Mouse (Mus musculus): ENCODE results near the gene Myo16. TPM values are rescaled to one million over a fixed set of nuclear protein-coding genes. Genes with fewer than 3 reads are reported as not detected.

Myo16 gene
- polyA plus RNA-seq, 1 experiment from 2014 or later, result 0.70 TPM

GRCm38 (mm10) chr8:10411511-10411910 lies 257.8 kb downstream of the Myo16 start:
- no peak overlapping the region for H3K27ac ChIP-seq (ENCODE audit: low read depth)
- H3K9me3 ChIP-seq (ENCODE audit: low read depth, low read length), result no peaks in the 10 kb centered on the region
- no peak for TF ChIP-seq CTCF (IDR thresholded peaks at IDR 0.05; ENCODE audit: low read depth)
- H3K4me1 ChIP-seq (ENCODE audit: insufficient read depth), result no peaks in the 10 kb centered on the region
- no peaks in the 10 kb centered on the region for H3K36me3 ChIP-seq (ENCODE audit: insufficient read depth)
- H3K4me2 ChIP-seq, result no peak overlapping the region
- DNase-seq (no peak), ATAC-seq (ENCODE audit: insufficient read depth) (no peak)
- no peak overlapping the region for H3K4me3 ChIP-seq (ENCODE audit: low read depth, low read length)
- H3K27me3 ChIP-seq (ENCODE audit: insufficient read depth, low read length), result no peaks in the 10 kb centered on the region
- H3K9ac ChIP-seq, result no peak overlapping the region
- WGBS, result 70% methylated on average over 4 of the region's 4 CpGs

- H3K4me2 ChIP-seq, result no peak overlapping the region
- H3K27me3 ChIP-seq (ENCODE audit: insufficient read depth, low read length), result no peaks in the 10 kb centered on the region
- no peak overlapping the region for H3K27ac ChIP-seq (ENCODE audit: low read depth)
- H3K9ac ChIP-seq, result no peak overlapping the region
- no peaks in the 10 kb centered on the region for H3K36me3 ChIP-seq (ENCODE audit: insufficient read depth)
- H3K4me1 ChIP-seq (ENCODE audit: insufficient read depth), result no peaks in the 10 kb centered on the region
- ATAC-seq (ENCODE audit: insufficient read depth), result no peak
- DNase-seq, result no peak
- no peak for TF ChIP-seq CTCF (IDR thresholded peaks at IDR 0.05; ENCODE audit: low read depth)
- H3K4me3 ChIP-seq (ENCODE audit: low read depth, low read length), result no peak overlapping the region
- 84% methylated on average over 8 of the region's 8 CpGs for WGBS
- H3K9me3 ChIP-seq (ENCODE audit: low read depth, low read length), result no peaks in the 10 kb centered on the region
Observed at GRCm38 (mm10) chr8:10413881-10414280, 260.2 kb downstream of the Myo16 start.

GRCm38 (mm10) chr8:10414684-10415212 lies 261.0 kb downstream of the Myo16 start:
- H3K9ac ChIP-seq, result no peak overlapping the region
- H3K9me3 ChIP-seq (ENCODE audit: low read depth, low read length), result no peaks in the 10 kb centered on the region
- 20% methylated on average over 6 of the region's 6 CpGs for WGBS
- DNase-seq (peak; percentile 90), ATAC-seq (ENCODE audit: insufficient read depth) (peak; percentile 62; the same call in 1 of the 2 replicates)
- H3K27ac ChIP-seq (ENCODE audit: low read depth), result no peak overlapping the region
- no peaks in the 10 kb centered on the region for H3K27me3 ChIP-seq (ENCODE audit: insufficient read depth, low read length)
- H3K4me3 ChIP-seq (ENCODE audit: low read depth, low read length), result no peak overlapping the region
- H3K4me2 ChIP-seq, result 0 out of 2 replicates have a peak overlapping the region, but pooled peaks have one; percentile 12
- H3K36me3 ChIP-seq (ENCODE audit: insufficient read depth), result no peaks in the 10 kb centered on the region
- peak; percentile 92 for TF ChIP-seq CTCF (IDR thresholded peaks at IDR 0.05; ENCODE audit: low read depth)
- no peaks in the 10 kb centered on the region for H3K4me1 ChIP-seq (ENCODE audit: insufficient read depth)

- Histone ChIP-seq H3K27me3 (ENCODE audit: insufficient read depth, low read length) (no peaks in the 10 kb centered on the region), H3K9me3 (ENCODE audit: low read depth, low read length) (no peaks in the 10 kb centered on the region), H3K4me1 (ENCODE audit: insufficient read depth) (no peaks in the 10 kb centered on the region), H3K4me3 (ENCODE audit: low read depth, low read length) (no peak overlapping the region), H3K4me2 (0 out of 2 replicates have a peak overlapping the region, but pooled peaks have one; percentile 12), H3K36me3 (ENCODE audit: insufficient read depth) (no peaks in the 10 kb centered on the region), H3K27ac (ENCODE audit: low read depth) (no peak overlapping the region), H3K9ac (no peak overlapping the region)
- DNase-seq (no peak), ATAC-seq (ENCODE audit: insufficient read depth) (no peak)
- WGBS, result 27% methylated on average over 7 of the region's 7 CpGs
- TF ChIP-seq CTCF (IDR thresholded peaks at IDR 0.05; ENCODE audit: low read depth), result no peak
Observed at GRCm38 (mm10) chr8:10415288-10415687, 261.6 kb downstream of the Myo16 start.

GRCm38 (mm10) chr8:10415885-10416284 lies 262.2 kb downstream of the Myo16 start:
- 73% methylated on average over 9 of the region's 9 CpGs for WGBS
- DNase-seq, result no peak
- no peak overlapping the region for H3K4me3 ChIP-seq (ENCODE audit: low read depth, low read length)

GRCm38 (mm10) chr8:10416806-10417205 lies 263.1 kb downstream of the Myo16 start:
- Histone ChIP-seq H3K9ac (no peak overlapping the region), H3K4me2 (no peak overlapping the region), H3K27ac (ENCODE audit: low read depth) (no peak overlapping the region), H3K36me3 (ENCODE audit: insufficient read depth) (no peaks in the 10 kb centered on the region), H3K27me3 (ENCODE audit: insufficient read depth, low read length) (no peaks in the 10 kb centered on the region), H3K4me1 (ENCODE audit: insufficient read depth) (no peaks in the 10 kb centered on the region), H3K4me3 (ENCODE audit: low read depth, low read length) (no peak overlapping the region), H3K9me3 (ENCODE audit: low read depth, low read length) (no peaks in the 10 kb centered on the region)
- DNase-seq (no peak), ATAC-seq (ENCODE audit: insufficient read depth) (no peak)
- TF ChIP-seq CTCF (IDR thresholded peaks at IDR 0.05; ENCODE audit: low read depth), result no peak
- 70% methylated on average over 12 of the region's 12 CpGs for WGBS

More at GRCm38 (mm10) chr8:10415885-10416284, 262.2 kb downstream of the Myo16 start:
- Histone ChIP-seq H3K27me3 (ENCODE audit: insufficient read depth, low read length) (no peaks in the 10 kb centered on the region), H3K4me1 (ENCODE audit: insufficient read depth) (no peaks in the 10 kb centered on the region), H3K27ac (ENCODE audit: low read depth) (no peak overlapping the region), H3K36me3 (ENCODE audit: insufficient read depth) (no peaks in the 10 kb centered on the region), H3K9ac (no peak overlapping the region), H3K9me3 (ENCODE audit: low read depth, low read length) (no peaks in the 10 kb centered on the region), H3K4me2 (no peak overlapping the region)
- ATAC-seq (ENCODE audit: insufficient read depth), result no peak
- TF ChIP-seq CTCF (IDR thresholded peaks at IDR 0.05; ENCODE audit: low read depth), result no peak

GRCm38 (mm10) chr8:10417281-10417680 lies 263.6 kb downstream of the Myo16 start:
- H3K9ac ChIP-seq, result no peak overlapping the region
- DNase-seq (no peak), ATAC-seq (ENCODE audit: insufficient read depth) (no peak)
- no peaks in the 10 kb centered on the region for H3K36me3 ChIP-seq (ENCODE audit: insufficient read depth)
- no peak overlapping the region for H3K27ac ChIP-seq (ENCODE audit: low read depth)
- no peaks in the 10 kb centered on the region for H3K4me1 ChIP-seq (ENCODE audit: insufficient read depth)
- no peak overlapping the region for H3K4me2 ChIP-seq
- 83% methylated on average over 6 of the region's 6 CpGs for WGBS
- TF ChIP-seq CTCF (IDR thresholded peaks at IDR 0.05; ENCODE audit: low read depth), result no peak
- no peak overlapping the region for H3K4me3 ChIP-seq (ENCODE audit: low read depth, low read length)
- H3K27me3 ChIP-seq (ENCODE audit: insufficient read depth, low read length), result no peaks in the 10 kb centered on the region
- H3K9me3 ChIP-seq (ENCODE audit: low read depth, low read length), result no peaks in the 10 kb centered on the region
